Mouse (Mus musculus) urinary bladder, adult 2 months (tissue): ENCODE measurements around the gene Hmgn3. TPM values are rescaled to one million over a fixed set of nuclear protein-coding genes. Genes with fewer than 3 reads are reported as not detected.

Experiments used
- DNase-seq: peaks from one replicate; pipeline ENCODE4 v3.0.0; 2022; ENCODE audit warnings: low spot score
- polyA plus RNA-seq: library from polyadenylated mRNA; depleted of rRNA; stranded (reverse); fragments of >200 nt; gene quantifications from 2 replicates; pipeline ENCODE4 v1.2.3, GENCODE M21; 2012; rRNA removed

Gene Hmgn3
- polyA plus RNA-seq, 1 experiment, result 160 TPM

- no peak for DNase-seq
Measured at GRCm38 (mm10) chr9:83100786-83101185, 45.7 kb downstream of the Hmgn3 start.

GRCm38 (mm10) chr9:83098652-83099307 lies 47.7 kb downstream of the Hmgn3 start:
- no peak for DNase-seq

- DNase-seq, result no peak
Measured at GRCm38 (mm10) chr9:83097816-83098215, 48.7 kb downstream of the Hmgn3 start.

GRCm38 (mm10) chr9:83094649-83095336 lies 51.7 kb downstream of the Hmgn3 start:
- DNase-seq, result no peak

GRCm38 (mm10) chr9:83083790-83084469 lies 62.6 kb downstream of the Hmgn3 start:
- no peak for DNase-seq

- DNase-seq, result no peak
Measured at GRCm38 (mm10) chr9:83083091-83083490, 63.4 kb downstream of the Hmgn3 start.

GRCm38 (mm10) chr9:83082296-83082695 lies 64.2 kb downstream of the Hmgn3 start:
- DNase-seq, result no peak

- DNase-seq, result no peak
Measured at GRCm38 (mm10) chr9:83079724-83080123, 66.8 kb downstream of the Hmgn3 start.

- DNase-seq, result no peak
Measured at GRCm38 (mm10) chr9:83068246-83068645, 78.2 kb downstream of the Hmgn3 start.

GRCm38 (mm10) chr9:83061289-83061688 lies 85.2 kb downstream of the Hmgn3 start:
- DNase-seq, result no peak

Other genes starting within 250 kb of the Hmgn3 start
- gene Phip, start 171.2 kb downstream of the Hmgn3 start, polyA plus RNA-seq, result 8.4 and 11.6 TPM in 2 replicates